28 mouse cellular contexts compared by ENCODE assay signal in genomic region chr1:168459426-168459825, GRCm38 (mm10).
"Had no signal": no experiment of that assay in that cellular context is flagged by ENCODE, and none has a peak within 500 bp of the region (broad histone marks: within the 10 kb centered on the region; RNA-seq: fewer than 3 reads in every experiment).

No protein-coding gene starts in this region.

- DNase-seq: cerebellum, adult 2 months; cerebellum, adult 8-10 months; cerebellum, adult 9-10 months; cerebellum, adult 9-11 months; cerebellum, postnatal 10 days; cerebellum, postnatal 14 days; cerebellum, postnatal 25 days; cerebellum, postnatal 36 days; embryo, embryonic 11 days; forebrain, postnatal 0 days; gastrocnemius, adult 2 months; gastrocnemius, postnatal 10 days; gastrocnemius, postnatal 14 days; gastrocnemius, postnatal 25 days; gastrocnemius, postnatal 36 days; heart, adult 18-20 months; heart, adult 2 months had no signal

- H3K4me2 ChIP-seq: embryonic facial prominence, embryonic 12.5 days; embryonic facial prominence, embryonic 13.5 days; embryonic facial prominence, embryonic 15.5 days; forebrain, embryonic 12.5 days; forebrain, embryonic 13.5 days; forebrain, embryonic 15.5 days had no signal

- H3K27me3 ChIP-seq: embryonic facial prominence, embryonic 12.5 days; embryonic facial prominence, embryonic 13.5 days; embryonic facial prominence, embryonic 15.5 days; forebrain, embryonic 12.5 days; forebrain, embryonic 13.5 days; forebrain, embryonic 15.5 days had no signal

- H3K9ac ChIP-seq: embryonic facial prominence, embryonic 12.5 days; embryonic facial prominence, embryonic 13.5 days; embryonic facial prominence, embryonic 15.5 days; forebrain, embryonic 12.5 days; forebrain, embryonic 13.5 days; forebrain, embryonic 15.5 days; forebrain, postnatal 0 days had no signal

- H3K4me1 ChIP-seq: embryonic facial prominence, embryonic 12.5 days; embryonic facial prominence, embryonic 15.5 days had no signal

- ATAC-seq: forebrain, embryonic 13.5 days; forebrain, embryonic 14.5 days; forebrain, embryonic 15.5 days; forebrain, embryonic 16.5 days; forebrain, postnatal 0 days had no signal

- H3K9me3 ChIP-seq: embryonic facial prominence, embryonic 10.5 days; embryonic facial prominence, embryonic 12.5 days; embryonic facial prominence, embryonic 13.5 days; embryonic facial prominence, embryonic 15.5 days; forebrain, embryonic 10.5 days; forebrain, embryonic 12.5 days; forebrain, embryonic 13.5 days; forebrain, embryonic 15.5 days had no signal

- H3K27ac ChIP-seq: embryonic facial prominence, embryonic 10.5 days; embryonic facial prominence, embryonic 12.5 days; embryonic facial prominence, embryonic 13.5 days; embryonic facial prominence, embryonic 15.5 days; forebrain, embryonic 10.5 days; forebrain, embryonic 12.5 days; forebrain, embryonic 13.5 days; forebrain, embryonic 15.5 days; gastrocnemius, adult 2 months; heart, adult 2 months had no signal

- H3K4me3 ChIP-seq: embryonic facial prominence, embryonic 10.5 days; embryonic facial prominence, embryonic 12.5 days; embryonic facial prominence, embryonic 13.5 days; embryonic facial prominence, embryonic 15.5 days; erythroblast, embryonic 14.5 days; forebrain, embryonic 10.5 days; forebrain, embryonic 12.5 days; forebrain, embryonic 13.5 days; forebrain, embryonic 15.5 days; gastrocnemius, adult 2 months; heart, adult 2 months had no signal

- H3K36me3 ChIP-seq: embryonic facial prominence, embryonic 10.5 days; embryonic facial prominence, embryonic 12.5 days; embryonic facial prominence, embryonic 13.5 days; embryonic facial prominence, embryonic 15.5 days; forebrain, embryonic 10.5 days; forebrain, embryonic 12.5 days; forebrain, embryonic 15.5 days had no signal
